ENCODE assay signal across 15 mouse cellular contexts in genomic region chr16:33591390-33592067, GRCm38 (mm10).
A peak's percentile ranks its signal among the peaks of the same experiment; 100 is the strongest.
DNase-seq lines count a peak whose midpoint lies in the region; ATAC-seq and TF ChIP-seq lines count a peak whose summit lies in the region.
"Had no signal": no experiment of that assay in that cellular context is flagged by ENCODE, and none has a peak within 500 bp of the region (broad histone marks: within the 10 kb centered on the region; RNA-seq: fewer than 3 reads in every experiment).

No protein-coding gene starts in this region.

- no peaks in the 10 kb centered on the region for H3K9me3 ChIP-seq in forebrain, embryonic 12.5 days
- H3K9me3 ChIP-seq in forebrain, embryonic 14.5 days (replicated peaks; ENCODE audit: control insufficient read depth, low read length) = no peaks in the 10 kb centered on the region
- no peaks in the 10 kb centered on the region for H3K9me3 ChIP-seq in liver, postnatal 0 days (ENCODE audit: low read length)
- H3K9me3 ChIP-seq in liver, embryonic 11.5 days (ENCODE audit: control insufficient read depth, low read length) = no peaks in the 10 kb centered on the region
- H3K9me3 ChIP-seq: lung, embryonic 15.5 days had no signal

- no peak overlapping the region for H3K4me3 ChIP-seq in forebrain, embryonic 12.5 days (replicated peaks)
- H3K4me3 ChIP-seq in forebrain, embryonic 14.5 days (ENCODE audit: low read depth, low read length) = no peak overlapping the region
- H3K4me3 ChIP-seq in liver, postnatal 0 days (ENCODE audit: low read depth, low read length) = no peak overlapping the region
- no peak overlapping the region for H3K4me3 ChIP-seq in liver, embryonic 11.5 days (ENCODE audit: low read depth, low read length)
- H3K4me3 ChIP-seq: lung, embryonic 15.5 days; myocyte had no signal

- H3K4me2 ChIP-seq in forebrain, embryonic 12.5 days = no peak overlapping the region
- H3K4me2 ChIP-seq in forebrain, embryonic 14.5 days (ENCODE audit: low read length) = no peak overlapping the region
- no peak overlapping the region for H3K4me2 ChIP-seq in liver, postnatal 0 days (ENCODE audit: low read depth, low read length)
- H3K4me2 ChIP-seq in liver, embryonic 11.5 days = no peak overlapping the region
- H3K4me2 ChIP-seq: lung, embryonic 15.5 days had no signal

- no peak overlapping the region for H3K9ac ChIP-seq in forebrain, embryonic 12.5 days
- H3K9ac ChIP-seq in forebrain, embryonic 14.5 days (ENCODE audit: low read length) = no peak overlapping the region
- no peak overlapping the region for H3K9ac ChIP-seq in liver, postnatal 0 days (replicated peaks)
- H3K9ac ChIP-seq in liver, embryonic 11.5 days (ENCODE audit: low read depth, low read length) = no peak overlapping the region
- H3K9ac ChIP-seq: lung, embryonic 15.5 days had no signal

- H3K27ac ChIP-seq in forebrain, embryonic 12.5 days = 0 out of 2 replicates have a peak overlapping the region, but pooled peaks have one; percentile 25
- no peak overlapping the region for H3K27ac ChIP-seq in forebrain, embryonic 14.5 days (ENCODE audit: low read depth, low read length)
- H3K27ac ChIP-seq in liver, postnatal 0 days (ENCODE audit: low read depth) = 0 out of 2 replicates have a peak overlapping the region, but pooled peaks have one; percentile 35
- no peak overlapping the region for H3K27ac ChIP-seq in liver, embryonic 11.5 days (ENCODE audit: low read depth, low read length)
- H3K27ac ChIP-seq: lung, embryonic 15.5 days had no signal

- 90% methylated on average over 10 of the region's 10 CpGs for WGBS in forebrain, embryonic 12.5 days
- 92% methylated on average over 10 of the region's 10 CpGs for WGBS in forebrain, embryonic 14.5 days
- WGBS in liver, postnatal 0 days (ENCODE audit: insufficient replicate concordance) = 43% methylated on average over 10 of the region's 10 CpGs
- 50% methylated on average over 10 of the region's 10 CpGs for WGBS in liver, embryonic 11.5 days

- no peak for TF ChIP-seq EP300 in liver, postnatal 0 days (IDR thresholded peaks at IDR 0.05; ENCODE audit: low read depth)

- no peaks in the 10 kb centered on the region for H3K36me3 ChIP-seq in forebrain, embryonic 12.5 days (replicated peaks)
- H3K36me3 ChIP-seq in forebrain, embryonic 14.5 days (ENCODE audit: control insufficient read depth, insufficient read depth, low read length) = no peaks in the 10 kb centered on the region
- H3K36me3 ChIP-seq in liver, postnatal 0 days (replicated peaks; ENCODE audit: insufficient read depth, low read length) = no peaks in the 10 kb centered on the region
- H3K36me3 ChIP-seq in liver, embryonic 11.5 days (ENCODE audit: control insufficient read depth, insufficient read depth, low read length) = no peaks in the 10 kb centered on the region
- H3K36me3 ChIP-seq: lung, embryonic 15.5 days had no signal

- no peaks in the 10 kb centered on the region for H3K27me3 ChIP-seq in forebrain, embryonic 12.5 days
- H3K27me3 ChIP-seq in forebrain, embryonic 14.5 days (replicated peaks; ENCODE audit: control insufficient read depth, insufficient read depth, low read length) = no peaks in the 10 kb centered on the region
- H3K27me3 ChIP-seq in liver, postnatal 0 days (ENCODE audit: insufficient read depth, low read length) = no peaks in the 10 kb centered on the region
- H3K27me3 ChIP-seq in liver, embryonic 11.5 days (replicated peaks; ENCODE audit: control insufficient read depth, insufficient read depth, low read length) = no peaks in the 10 kb centered on the region
- H3K27me3 ChIP-seq: CH12.LX; lung, embryonic 15.5 days had no signal

- no peak for TF ChIP-seq CTCF in liver, postnatal 0 days (IDR thresholded peaks at IDR 0.05; ENCODE audit: low read depth)

- ATAC-seq in forebrain, embryonic 12.5 days (ENCODE audit: low FRiP score) = no peak
- no peak for ATAC-seq in forebrain, embryonic 14.5 days
- peak; percentile 40; the same call in 1 of the 2 replicates for ATAC-seq in liver, postnatal 0 days
- no peak for ATAC-seq in liver, embryonic 11.5 days (replicated peaks; ENCODE audit: low FRiP score)
- peak; percentile 38; the same call in 1 of the 2 replicates for ATAC-seq in neutrophil, adult 5-6 weeks (ENCODE audit: extremely low read depth, insufficient number of reproducible peaks, low FRiP score, poor library complexity, severe bottlenecking)

- H3K4me1 ChIP-seq in forebrain, embryonic 12.5 days = peaks cover 33% of the 10 kb centered on the region
- peaks cover 4% of the 10 kb centered on the region; the same call in 1 of the 2 replicates for H3K4me1 ChIP-seq in forebrain, embryonic 14.5 days (ENCODE audit: control insufficient read depth, insufficient read depth, low read length)
- H3K4me1 ChIP-seq in liver, postnatal 0 days (ENCODE audit: insufficient read depth) = 0 out of 2 replicates have a peak, but pooled peaks cover 5% of the 10 kb centered on the region
- H3K4me1 ChIP-seq in liver, embryonic 11.5 days (replicated peaks; ENCODE audit: control insufficient read depth, insufficient read depth, low read length) = no peaks in the 10 kb centered on the region; the same call in 1 of the 2 replicates

- no peak for DNase-seq in forebrain, embryonic 14.5 days (ENCODE audit: low spot score)
- no peak for DNase-seq in liver, postnatal 0 days
- no peak for DNase-seq in liver, embryonic 11.5 days (ENCODE audit: low spot score)
- DNase-seq in induced T-regulatory cell, adult 2 months (ENCODE audit: low read depth) = peak; percentile 25
- DNase-seq in urinary bladder, adult 2 months (ENCODE audit: low spot score) = no peak
- DNase-seq in urinary bladder, postnatal 14 days (ENCODE audit: low spot score) = no peak
- DNase-seq: cerebellum, adult 2 months; gastrocnemius, postnatal 36 days; layer of hippocampus, adult 9-11 months; right cerebral cortex, postnatal 25 days had no signal

Comparison
In these comparisons a context has a peak if more than half of its experiments do, and no peak if none do; other contexts are left out.
1. ATAC-seq: peak in liver, postnatal 0 days (single experiment) and neutrophil, adult 5-6 weeks (single experiment); none in forebrain, embryonic 12.5 days (single experiment), forebrain, embryonic 14.5 days (single experiment) and liver, embryonic 11.5 days (single experiment).
2. H3K27ac ChIP-seq: peak in forebrain, embryonic 12.5 days (single experiment) and liver, postnatal 0 days (single experiment); none in forebrain, embryonic 14.5 days (single experiment) and liver, embryonic 11.5 days (single experiment).